Mouse (Mus musculus): ENCODE measurements around the gene Sgms1.
"Not testable (repeated sequence)": the region's sequence is repeated elsewhere in the genome, so short reads cannot be mapped to it uniquely, and the experiment has no call there.

The Sgms1 gene

DNA sequence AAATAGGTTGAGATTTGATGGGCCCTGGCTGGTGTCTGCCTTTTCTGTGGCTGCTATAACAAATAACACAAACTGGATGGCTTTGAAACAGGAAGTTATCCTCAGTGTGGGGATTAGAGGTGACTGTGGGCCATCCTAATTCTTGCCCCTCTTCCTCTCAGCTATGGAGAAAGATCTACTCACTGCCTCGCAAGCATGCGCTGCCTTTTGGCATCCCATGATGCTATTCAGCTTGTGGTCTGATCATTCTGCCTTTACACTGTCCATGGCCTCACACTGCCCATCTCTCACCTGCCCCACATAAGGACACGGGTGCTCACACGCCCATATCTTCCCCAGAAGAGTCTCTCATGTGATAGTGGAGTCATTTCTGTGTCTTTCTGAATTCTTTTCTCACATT, 213.5 kb downstream of the Sgms1 start:
- DNase-seq: no peak

- DNase-seq: no peak
These were observed 214.5 kb downstream of the Sgms1 start for GRCm38 (mm10) chr19:32175013-32175412.

DNA sequence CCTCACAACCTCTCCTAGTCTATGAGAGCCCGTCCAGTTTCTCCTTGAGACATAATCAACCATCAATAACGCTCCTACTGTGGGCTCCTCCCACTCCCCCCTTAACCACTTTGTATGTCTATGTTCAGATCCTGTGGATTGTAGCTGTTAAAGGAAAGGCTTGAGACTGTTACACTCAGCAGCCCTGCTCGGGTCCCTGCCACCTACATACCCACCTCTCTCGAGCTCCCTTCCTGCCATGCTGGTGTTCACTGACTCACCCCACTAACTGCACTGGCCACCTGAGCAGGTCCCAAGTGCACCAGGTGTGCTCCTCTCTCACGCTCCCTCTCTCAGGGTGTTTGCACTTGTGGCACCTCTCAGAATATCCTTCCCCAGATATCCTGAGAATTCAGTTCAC, 215.0 kb downstream of the Sgms1 start:
- DNase-seq: no peak

- no peak for DNase-seq
These were observed 215.9 kb downstream of the Sgms1 start for GRCm38 (mm10) chr19:32173522-32174184.

DNA sequence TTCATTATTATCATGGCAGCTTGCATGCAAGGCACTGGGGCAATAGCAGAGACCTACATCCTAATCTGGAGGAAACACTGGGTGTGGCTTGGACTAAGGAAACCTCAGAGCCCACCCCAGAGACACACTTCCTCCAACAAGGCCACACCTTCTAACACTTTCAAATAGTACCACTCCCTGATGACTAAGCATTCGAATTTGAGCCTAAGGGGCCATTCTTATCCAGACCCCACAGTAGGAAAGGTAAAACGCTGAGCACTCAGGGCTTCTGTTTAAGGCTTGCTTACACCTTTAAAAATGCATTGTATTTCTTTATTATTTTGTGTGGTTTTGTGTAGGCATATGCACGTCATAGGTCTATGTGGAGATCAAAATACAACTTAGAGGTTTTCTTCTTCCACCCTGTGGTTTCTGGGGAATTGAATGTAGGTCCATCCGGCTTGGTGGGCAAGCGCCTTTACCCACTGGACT, 217.0 kb downstream of the Sgms1 start:
- DNase-seq: peak in 1 of 2 experiments; percentile 52

GRCm38 (mm10) chr19:32171981-32172380, 217.5 kb downstream of the Sgms1 start:
- DNase-seq: no peak

- peak; percentile 87 to 95 for DNase-seq
These were observed 219.6 kb downstream of the Sgms1 start for GRCm38 (mm10) chr19:32169634-32170540.

- no peak for DNase-seq
These were observed 221.5 kb downstream of the Sgms1 start for GRCm38 (mm10) chr19:32168031-32168430.

- no peak for DNase-seq
These were observed 222.5 kb downstream of the Sgms1 start for GRCm38 (mm10) chr19:32166823-32167605.

- DNase-seq: no peak
These were observed 223.8 kb downstream of the Sgms1 start for GRCm38 (mm10) chr19:32165711-32166110.

- DNase-seq: no peak
These were observed 225.4 kb downstream of the Sgms1 start for GRCm38 (mm10) chr19:32164128-32164527.

DNA sequence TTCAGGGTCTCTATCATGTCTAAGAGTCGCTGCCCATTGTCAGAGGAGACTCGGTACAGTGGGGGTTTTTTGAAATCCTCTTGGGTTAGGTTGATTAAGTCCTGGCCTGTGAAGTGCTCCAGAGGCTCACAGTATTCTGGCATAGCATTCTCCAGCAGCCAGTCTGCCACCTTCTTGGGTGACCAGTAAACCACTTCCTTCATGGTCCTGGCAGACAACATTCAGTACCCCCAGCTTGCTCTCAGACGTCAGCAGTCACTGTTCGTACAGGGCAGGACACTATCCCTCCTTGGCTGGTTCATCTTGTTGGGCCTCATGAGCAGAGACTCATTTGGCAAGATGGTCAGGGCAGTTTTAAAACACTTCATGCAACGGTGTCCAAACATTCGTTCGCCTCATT, 229.6 kb downstream of the Sgms1 start:
- no peak for DNase-seq

DNA sequence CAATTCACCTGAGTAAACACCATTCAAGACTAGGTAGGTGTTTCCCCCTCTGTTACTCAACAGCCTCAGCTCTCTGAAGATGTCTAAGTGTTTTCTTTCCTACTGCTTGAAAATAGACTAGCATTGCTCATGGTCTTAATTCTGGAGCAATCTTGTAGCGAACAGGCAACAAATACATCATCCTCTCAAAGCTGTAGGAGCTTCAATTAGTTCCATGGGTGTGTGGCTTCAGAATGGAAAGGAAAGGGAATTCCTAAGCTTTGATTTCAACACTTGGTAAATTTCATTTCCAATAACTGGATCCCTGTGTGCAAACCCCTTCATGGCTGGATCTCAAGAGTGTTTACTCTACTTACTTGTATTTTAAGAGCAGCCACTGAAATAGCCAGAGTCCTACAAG, 230.3 kb downstream of the Sgms1 start:
- no peak for DNase-seq

DNA sequence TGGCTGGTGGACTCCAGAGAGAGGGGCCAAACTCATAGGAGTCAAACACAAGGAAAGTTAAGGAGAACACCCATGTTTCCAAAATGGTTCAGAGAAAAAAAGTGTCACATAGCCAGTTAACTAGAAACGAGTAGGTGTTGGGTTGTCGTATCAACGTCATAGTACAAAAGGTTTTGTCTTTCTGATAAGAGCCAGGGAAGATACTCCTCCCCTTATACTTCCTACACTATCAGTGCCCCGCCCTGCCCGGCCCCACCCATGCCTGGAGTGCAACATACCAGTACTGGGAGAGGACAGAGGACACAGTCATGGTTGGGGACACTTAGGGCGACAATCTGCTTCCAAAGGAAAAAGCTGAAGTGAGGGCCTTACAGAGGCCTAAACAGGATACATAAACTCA, 232.5 kb downstream of the Sgms1 start:
- DNase-seq: no peak

DNA sequence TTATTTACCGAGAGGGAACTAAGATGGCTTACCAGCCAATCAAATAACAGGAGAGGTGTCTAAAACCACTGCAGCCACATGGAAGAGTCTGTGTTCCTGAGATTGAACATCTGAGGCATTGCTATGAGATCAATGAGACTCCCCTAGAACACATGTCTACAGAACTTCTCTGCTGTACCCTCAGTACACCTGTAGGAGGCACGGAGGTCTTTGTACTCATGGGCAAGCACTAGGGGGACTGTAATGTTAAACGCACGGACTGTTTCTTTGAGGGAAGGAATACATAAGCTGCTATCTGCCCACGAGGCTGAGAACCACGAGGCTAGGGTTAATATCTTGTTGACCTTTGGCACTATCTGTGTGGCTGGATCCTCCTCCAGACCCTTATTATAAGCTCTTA, 237.0 kb downstream of the Sgms1 start:
- DNase-seq: no peak

GRCm38 (mm10) chr19:32148710-32149109, 240.8 kb downstream of the Sgms1 start:
- no peak for DNase-seq

DNA sequence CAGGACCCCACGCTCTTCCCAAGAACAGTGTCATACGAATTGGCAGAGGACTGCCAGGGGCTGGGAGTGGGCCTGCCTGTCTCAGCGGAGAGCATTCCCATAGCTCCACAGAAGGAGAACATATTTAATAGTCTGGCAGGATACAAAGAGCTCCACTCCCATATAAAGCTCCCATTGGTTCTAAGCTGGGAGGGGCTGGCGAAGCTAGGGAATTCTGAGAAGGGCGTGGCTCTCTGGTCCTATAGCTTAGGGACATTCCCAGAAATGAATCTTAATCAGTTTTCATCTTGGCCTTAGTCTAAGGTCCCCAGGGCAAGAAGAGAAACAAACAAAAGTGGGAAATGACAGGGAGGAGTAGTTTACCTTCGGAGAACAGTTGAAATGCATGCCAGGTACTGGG, 247.1 kb downstream of the Sgms1 start:
- no peak for DNase-seq

DNA sequence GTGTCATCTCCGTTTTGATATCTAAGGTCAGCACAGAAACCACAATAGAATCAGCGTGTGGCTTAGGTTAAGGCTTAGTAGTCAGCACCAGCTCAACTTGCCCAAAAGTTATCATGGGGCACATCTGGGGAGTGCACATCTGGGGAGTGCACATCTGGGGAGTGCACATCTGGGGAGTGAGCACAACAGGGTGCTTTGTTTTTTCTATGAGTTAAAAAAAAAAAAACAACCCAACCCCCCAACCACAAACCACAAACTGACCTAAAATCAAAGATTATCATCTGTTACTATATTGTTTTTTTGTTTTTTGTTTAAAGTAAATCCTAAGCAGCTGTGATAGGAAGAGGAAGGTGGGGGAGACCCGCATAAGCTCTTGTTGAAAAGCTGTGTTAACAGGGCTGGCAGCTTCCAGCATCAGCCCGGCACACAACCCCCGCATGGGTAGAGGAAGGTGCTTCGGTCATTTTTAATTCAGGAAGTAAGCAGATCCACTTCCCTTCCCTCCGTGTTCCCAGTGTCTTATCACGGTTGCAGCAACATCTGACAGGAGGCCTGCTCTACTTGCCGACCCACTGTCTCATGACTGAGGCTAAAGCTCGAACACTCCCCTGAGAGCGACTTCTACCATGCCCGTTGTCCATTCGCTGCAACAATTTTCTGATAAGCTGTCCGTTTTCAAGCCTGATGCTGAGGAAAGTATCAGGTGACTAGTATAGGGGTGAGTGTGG, 251.0 kb downstream of the Sgms1 start:
- DNase-seq: no peak

- no peak for DNase-seq
These were observed 251.6 kb downstream of the Sgms1 start for GRCm38 (mm10) chr19:32137904-32138303.

DNA sequence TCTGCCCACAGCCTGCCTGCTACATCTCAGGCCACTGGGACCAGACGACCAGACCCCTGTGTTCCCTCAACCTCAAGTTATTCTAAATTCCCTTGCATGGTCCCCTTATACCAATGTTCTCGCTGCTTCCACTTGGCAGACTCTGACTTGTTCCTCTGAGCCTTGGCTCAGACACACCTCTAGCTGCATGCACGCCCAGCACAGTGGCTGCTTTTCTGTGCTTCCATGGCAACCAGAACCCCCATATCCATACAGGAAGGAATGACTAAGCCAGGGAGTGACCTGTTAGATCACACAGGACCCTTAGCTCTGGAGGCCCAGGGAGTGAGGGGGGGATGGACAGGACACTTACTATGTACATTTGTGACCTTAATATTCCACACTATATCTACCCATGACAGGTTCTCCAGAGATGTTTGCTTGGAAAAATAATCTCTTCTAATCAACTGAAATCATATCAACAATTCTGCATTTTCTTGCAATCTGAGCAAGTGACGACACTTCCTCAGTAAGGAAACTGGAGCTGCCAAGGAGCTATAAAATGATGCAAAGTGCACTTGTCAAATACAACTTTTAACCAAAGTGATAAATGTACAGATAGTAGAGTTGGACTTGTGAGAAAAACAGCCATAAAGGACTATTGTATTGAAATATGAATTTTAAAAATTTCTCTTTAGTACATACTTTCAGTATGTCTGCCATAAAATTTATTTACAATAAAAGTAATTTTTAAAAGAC, 252.5 kb downstream of the Sgms1 start:
- peak; percentile 27 to 55 for DNase-seq

GRCm38 (mm10) chr19:32131707-32132488, 257.6 kb downstream of the Sgms1 start:
- DNase-seq: not testable (repeated sequence)

Data from kidney, postnatal 36 days (tissue).